Mouse (Mus musculus): Measurements from ENCODE around the gene Zbed5.
A peak's percentile ranks its signal among the peaks of the same experiment; 100 is the strongest.
"Not testable (repeated sequence)": the region's sequence is repeated elsewhere in the genome, so short reads cannot be mapped to it uniquely, and the experiment has no call there.

Gene Zbed5

DNA sequence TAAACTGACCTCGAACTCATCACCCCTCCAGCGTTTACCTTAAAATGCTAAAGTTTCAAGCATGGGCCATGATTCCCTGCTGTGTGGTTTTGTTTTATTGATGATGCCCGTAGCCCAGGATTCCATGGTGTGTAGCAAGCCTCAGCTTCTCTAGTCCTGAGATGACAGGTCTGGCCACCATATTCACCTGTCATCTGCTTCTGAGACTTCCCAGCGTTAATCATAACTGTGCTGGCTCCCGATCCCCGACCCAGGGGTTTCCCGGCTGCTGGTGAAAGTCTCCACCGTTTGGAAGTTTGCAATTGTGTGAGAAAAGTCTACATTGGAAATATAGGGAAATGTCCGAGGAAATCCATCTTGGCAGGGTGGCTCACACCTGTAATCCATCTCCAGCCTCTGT lies 13.6 kb downstream of the Zbed5 start:
- DNase-seq: no peak

DNA sequence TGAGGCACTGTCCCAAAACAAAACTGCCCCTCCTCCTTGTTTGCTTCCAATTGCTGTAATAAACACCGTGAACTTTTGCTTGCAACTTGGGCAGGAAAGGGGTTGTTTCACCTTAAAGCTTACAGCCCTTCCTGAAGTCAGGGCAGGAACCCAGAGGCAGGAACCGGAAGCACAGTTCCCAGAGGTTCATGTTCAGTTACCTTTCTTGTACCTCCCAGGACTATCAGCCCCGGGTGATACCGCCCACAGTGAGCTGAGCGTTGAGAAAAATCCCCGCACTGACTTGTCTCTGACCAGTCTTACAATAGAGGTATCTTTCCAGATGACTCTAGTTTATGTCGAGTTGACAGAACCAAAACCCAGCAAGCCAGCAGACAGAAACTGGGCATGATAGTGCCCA lies 14.1 kb downstream of the Zbed5 start:
- DNase-seq: no peak

DNA sequence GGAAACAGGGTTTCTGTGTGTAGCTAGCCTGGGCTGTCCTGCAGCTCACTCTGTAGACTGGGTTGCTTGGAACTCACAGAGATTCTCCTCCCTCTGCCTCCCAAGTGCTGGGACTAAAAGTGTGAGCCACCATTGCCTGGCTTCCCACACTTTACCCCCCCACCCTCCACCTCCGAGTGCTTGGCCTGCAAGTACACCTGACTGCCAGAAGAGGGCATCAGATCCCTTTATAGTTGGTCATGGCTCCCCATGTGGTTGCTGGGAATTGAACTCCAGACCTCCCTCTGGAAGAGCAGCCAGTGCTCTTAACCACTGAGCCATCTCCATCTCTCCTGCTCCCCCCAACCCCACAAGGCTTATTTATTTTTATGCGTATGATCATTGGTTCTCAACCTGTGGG lies 18.5 kb downstream of the Zbed5 start:
- peak; percentile 49 for DNase-seq

DNA sequence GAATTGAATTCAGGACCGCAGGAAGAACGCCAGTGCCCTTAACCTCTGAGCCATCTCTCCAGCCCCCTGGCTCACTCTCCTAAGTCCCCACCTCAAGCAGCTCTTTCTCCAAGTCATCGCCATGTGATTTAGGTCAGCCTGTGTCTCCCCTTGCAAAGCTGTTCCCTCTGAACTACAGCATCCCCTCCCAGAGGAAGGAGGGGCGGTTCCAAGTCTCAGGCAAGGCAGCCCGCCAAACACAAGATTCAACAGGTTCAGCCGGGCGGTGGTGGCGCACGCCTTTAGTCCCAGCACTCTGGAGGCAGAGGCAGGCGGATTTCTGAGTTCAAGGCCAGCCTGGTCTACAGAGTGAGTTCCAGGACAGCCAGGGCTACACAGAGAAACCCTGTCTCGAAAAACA lies 20.0 kb downstream of the Zbed5 start:
- not testable (repeated sequence) for DNase-seq

DNA sequence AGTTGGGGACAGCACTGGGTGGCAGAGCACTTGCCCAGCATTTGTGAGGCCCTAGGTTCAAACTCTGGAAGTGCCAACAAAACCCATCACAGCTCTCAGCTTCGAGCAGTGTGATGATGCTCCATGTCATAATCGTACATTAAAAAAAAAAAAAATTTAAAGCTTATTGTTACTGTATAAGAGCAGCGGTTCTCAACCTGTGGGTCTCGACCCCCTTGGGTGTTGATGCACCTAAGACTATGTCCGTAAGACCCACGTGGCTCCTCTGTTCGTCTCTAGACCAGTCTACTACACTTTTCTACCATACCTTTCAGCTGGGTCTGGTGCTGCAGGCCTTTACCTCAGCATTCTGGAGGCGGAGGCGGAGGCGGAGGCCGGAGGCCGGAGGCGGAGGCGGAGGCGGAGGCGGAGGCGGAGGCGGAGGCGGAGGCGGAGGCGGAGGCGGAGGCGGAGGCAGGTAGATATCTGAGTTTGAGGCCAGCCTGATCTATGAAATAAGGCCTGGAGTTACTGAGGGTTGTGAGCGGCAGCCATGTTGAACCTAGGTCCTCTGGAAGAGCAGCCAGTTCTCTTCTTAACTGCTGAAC lies 22.6 kb downstream of the Zbed5 start:
- DNase-seq: no peak

DNA sequence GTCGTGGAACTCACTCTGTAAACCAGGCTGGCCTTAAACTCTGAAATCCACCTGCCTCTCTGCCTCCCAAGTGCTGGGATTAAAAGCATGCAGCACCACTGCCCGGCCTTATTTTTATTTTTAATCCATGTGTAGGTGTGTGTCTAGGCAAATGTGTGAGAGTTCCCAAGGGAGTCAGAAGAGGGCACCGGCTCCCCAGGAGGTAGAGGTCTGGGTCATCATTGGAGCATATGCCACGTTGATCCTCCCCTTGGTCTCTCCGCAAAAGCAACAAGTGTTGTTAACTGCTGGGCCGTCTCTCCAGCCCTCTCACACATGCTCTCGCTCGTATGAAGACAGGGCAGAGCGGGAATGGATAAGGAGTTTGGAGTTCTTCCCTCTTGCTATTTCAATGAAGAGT lies 23.2 kb downstream of the Zbed5 start:
- DNase-seq: no peak

DNA sequence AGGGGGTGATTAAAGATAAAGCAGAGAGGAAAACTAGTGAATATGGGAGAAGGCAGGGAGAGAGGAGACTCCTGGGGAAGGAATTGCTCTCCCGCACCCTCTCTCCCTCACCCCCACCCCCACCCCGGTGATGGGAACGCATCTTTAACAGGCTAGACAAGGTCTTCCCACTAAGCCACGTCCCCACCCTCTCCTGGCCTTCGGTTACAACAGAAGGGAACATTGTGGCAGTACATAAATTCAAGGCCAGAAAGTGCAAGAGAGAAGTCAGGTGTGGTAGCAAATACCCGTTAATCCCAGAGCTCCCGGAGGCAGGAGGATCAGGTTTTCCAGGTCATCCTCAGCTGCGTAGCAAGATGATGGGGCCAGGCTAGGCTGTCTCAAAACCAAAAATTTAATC lies 23.8 kb downstream of the Zbed5 start:
- no peak for DNase-seq

DNA sequence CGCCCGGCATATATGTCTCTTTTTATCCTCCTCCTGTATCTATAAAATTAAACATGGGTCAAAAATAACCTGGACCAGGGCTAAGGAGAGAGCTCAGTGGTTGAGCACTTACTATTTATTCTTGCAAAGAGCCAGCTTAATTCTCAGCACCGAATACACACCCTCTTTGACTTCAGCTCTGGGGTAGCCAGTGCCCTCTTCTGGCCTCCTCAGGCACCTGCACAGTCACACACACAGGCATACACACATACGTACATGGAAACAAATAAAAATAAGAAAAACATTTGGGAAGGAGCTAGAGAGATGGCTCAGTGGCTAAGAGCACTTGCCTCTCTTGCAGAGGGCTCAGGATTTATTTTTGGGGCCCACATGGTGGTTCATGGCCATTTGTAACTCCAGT lies 26.4 kb downstream of the Zbed5 start:
- no peak for DNase-seq

DNA sequence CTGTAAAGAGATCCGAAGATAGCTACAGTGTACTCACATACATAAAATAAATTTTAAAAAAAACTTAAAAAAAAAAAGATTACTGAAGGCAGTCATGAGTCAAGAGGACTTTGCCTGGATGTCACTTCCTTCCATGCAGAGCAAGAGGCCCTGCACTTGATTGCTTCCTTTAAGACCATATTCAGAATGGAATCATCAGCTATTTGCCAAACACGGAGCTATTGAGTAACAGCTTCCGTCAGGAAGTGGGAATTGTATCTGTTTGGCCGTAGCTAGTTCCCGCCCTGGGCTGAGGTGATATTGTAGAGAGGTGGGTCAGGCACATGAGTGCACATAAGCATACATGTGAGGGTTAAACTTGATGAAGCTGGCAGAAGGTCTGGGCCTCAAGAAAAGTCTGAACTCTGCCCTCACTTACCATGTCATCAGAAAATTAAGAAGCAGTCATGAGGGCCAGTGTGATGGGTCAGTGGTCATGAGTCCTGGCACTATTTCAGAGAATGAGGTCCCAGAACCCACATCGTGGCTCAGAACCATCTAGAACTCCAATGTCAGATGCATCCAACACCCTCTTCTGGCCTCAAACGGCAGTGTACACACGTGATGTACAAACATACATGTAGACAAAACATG lies 29.4 kb downstream of the Zbed5 start:
- DNase-seq: peak; percentile 77

DNA sequence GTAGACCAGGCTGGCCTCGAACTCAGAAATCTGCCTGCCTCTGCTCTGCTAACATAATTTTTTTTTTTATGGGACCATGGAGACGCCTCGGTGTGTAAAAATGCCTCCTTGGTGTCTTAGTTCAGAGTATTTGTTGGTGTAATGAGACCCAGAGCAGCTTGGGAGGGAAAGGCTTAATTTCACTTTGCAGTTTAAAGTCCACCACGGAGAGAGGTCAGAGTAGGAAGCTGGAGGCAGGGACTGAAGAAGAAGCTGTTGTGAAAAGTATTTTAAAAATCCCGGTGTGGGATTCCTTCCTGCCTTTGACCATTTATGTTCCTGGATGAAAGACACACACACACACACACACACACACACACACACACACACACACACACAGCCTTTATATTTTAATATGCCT lies 30.4 kb downstream of the Zbed5 start:
- DNase-seq: peak; percentile 75

DNA sequence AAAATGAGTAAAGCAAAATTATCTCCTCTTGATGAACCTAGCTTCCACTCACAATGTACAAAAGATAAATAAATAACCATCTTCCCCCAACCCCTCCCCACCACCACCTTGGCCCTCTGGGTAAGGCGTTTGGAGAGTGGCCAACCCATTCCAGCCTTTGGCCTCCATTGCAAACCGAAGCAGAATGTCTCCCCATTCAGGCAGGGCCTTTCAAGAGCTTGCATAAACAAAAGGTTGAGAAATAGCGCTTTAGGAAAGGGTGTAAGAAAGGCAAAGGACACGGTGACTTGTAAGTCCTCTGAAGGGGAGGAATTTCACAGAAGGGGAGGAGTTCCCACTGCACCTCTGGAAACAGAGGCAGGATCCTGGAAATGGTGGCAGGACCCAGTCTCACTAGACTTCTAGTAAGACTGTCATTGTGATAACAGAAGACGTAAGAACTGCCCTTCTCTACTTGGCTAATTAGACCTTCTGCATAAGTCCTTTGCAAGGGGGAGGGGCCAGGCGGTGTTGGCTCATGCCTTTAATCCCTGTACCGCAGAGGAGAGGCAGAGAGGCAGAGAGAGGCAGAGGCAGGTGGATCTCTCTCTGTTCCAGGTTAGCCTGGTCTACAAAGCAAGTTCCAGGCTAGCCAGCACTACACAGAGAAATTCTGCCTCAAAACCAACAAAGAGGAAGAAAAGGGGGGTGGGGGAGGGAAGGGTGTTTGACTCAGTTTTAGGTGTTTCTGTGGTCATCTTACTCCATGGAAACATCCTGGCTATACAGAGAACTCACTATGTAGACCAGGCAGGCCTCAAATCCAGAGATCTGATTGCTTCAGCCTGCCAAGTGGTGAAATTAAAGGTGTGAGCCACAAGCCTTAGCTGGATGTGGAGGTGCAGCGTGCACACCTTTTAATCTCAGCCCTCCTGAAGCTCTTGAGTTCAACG lies 34.7 kb downstream of the Zbed5 start:
- DNase-seq: peak; percentile 82

DNA sequence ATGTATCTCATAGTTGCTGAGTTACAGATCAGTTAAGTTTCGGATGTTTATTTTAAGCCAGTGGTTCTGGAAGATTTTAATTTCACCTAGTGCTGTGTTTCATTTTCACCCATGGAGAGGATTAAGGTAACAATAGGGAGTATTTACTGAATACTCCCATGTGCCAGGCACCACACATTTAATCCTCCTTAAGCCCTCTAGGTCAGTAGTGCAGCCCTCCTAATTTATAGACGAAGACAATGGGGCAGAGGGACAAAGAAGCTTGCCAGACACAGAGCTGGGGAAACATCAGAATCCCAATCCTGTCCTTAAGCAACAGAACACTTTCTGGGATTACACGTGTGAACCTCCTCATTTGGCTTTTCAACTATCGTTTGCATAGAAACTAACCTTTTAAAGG lies 41.4 kb downstream of the Zbed5 start:
- no peak for DNase-seq

DNA sequence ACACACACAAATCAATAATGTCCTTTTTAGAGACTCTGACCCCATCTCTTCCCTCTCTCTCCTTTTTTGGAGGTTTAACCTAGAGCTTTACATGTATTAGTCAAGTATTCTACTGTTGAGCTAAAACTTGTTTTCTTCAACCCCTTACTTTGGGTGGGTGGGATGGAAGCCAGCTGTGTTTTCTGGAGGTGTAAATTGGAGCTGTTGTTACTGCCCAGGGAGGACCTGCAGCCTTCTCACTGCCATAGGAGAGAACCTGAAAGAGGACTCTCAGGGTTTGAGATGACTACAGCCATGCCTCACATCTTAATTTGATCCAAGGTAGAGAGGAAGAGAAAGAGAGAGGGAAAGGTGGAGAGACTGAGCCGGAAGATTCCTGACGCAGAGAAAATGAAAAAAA lies 44.8 kb downstream of the Zbed5 start:
- DNase-seq: peak; percentile 18

DNA sequence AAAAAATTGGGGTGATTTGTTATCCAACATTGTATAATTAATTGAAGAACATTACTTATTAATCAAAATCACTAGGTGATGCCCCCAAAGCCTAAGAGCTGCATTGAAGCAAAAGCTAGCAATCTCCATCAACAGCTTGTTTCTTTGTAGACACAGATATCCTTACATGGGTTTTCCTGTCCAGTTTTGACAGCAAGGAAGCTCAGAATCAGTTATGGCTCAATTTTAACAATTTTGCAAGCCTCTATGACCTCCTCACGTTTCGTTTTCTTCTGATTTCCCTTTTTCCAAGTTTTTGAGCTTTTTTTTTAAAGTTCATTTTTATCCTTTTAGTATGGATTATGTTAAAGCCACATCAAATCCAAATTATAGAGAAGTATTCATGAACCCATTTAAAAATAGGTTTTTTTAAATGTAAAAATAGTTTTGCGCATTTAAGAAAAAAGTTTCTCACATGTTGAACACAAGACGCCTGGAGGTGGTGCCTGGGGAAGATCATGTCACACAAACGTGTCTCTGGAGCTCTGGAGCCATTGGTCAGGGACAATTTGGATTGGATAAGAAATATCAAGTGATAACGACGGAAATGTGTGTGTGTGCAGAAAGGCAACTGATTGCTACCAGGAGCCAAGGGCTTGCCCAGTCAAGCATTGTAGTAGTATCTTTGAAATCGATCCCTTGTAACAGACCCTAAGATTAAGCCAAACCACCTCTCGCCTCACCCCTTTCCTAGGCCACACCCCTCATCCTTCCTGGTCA lies 45.4 kb downstream of the Zbed5 start:
- no peak for DNase-seq

DNA sequence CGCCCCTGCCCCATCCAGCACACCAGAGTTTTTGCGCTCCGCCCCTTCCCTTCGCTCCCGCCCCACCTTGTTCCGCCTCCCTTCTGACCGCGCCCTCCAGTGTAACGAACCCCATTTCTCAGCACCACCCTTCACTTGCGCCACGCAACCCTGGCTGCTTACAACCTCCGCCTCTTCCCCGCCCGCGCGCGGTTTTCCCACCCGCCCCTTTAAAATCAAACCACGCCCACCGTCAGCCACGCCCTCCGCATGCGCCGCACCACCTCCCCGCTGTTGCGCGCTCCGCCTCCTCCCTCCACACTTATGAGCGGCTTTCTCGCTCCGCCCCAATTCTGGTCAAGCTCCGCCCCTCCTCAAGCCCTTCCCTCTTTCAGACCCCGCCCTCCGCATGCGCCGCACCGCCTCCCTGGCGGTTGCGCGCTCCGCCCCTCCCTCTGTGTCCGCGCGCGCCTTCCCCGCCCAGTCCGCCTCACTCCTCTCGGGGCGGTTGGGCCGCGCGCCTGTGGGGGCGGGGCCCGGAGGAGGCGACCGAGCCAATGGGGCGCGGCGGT lies 46.0 kb downstream of the Zbed5 start, which contains the start of gene Vkorc1l1:
Gene Vkorc1l1, plus strand, starts transcription at position 476 of the 551 bp plus-strand sequence.
- DNase-seq: peak; percentile 99

DNA sequence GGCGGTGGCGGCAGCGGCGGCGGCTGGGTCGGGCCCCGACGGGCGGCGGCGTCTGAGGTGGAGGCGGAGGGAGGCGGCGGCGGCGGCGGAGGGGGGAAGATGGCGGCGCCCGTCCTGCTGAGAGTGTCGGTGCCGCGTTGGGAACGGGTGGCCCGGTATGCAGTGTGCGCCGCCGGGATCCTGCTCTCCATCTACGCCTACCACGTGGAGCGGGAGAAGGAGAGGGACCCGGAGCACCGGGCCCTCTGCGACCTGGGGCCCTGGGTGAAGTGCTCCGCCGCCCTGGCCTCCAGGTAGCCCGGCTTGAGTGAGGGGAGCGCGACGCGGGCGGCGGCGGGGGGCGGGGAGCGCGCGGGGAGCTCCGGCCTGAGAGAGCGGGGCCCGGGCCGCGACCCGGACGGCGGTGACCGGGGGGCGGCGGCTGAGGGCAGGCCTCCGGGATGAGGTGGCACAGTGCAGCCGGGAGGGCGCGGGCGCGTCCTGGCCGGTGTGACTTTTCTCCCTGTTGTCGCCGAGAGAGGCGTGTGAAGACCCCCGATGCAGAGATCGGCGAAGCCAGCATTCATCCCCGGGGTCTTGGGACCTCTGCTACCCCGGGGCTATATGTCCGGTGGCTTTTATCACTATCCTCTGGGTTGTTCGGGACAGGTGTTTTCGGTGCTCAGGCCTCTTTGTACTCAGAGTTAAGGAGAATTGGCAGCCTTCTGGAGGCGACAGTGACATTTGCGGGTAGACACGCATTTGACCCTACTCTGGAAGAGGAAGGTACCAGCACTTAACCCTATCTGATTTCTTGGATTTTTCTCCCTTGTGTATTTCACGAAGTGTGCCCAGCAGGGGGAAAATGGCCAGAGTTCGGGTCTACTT lies 46.8 kb downstream of the Zbed5 start:
- DNase-seq: peak; percentile 47

DNA sequence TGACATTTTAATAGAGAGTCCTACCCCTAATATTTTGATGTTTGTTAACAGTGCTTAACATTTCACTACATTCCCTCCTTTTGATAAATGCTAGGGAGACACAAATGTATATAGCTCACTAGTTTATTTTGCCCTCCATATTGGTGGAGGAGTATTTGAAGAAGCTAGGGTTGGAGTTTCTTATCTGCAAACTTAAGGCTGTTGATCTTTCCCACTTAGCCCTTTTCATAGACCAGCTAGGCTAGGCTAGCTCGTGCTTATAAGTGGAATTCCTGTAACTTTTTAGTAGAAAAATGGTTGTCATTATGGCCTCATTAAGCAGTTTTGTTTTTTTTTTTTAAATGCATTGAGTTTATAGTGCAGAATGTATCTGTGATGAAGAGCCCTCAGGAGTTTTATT lies 47.9 kb downstream of the Zbed5 start:
- no peak for DNase-seq

DNA sequence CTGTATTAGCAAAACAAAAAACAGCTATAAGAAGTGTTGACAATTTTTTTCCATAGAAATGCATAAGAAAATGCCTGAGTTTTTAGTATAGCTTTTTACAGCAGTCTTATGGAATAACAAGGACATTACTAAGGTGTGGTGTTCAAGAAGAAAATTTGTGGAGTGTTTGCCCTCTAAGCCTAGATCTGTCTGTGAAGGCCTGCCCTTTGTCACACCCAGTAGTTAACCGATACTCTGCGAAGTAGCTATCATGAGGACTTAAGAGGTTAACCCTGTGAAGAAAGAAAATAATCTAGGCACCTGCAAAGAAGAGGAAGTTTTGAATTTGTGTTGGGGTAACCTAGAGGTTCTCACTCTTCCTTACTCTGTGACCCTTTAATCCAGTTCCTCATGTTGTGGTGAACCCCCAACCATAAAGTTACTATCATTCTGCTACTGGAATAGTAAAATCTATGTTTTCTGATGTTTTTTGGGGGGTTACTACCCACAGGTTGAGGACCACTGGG lies 52.1 kb downstream of the Zbed5 start:
- DNase-seq: no peak

DNA sequence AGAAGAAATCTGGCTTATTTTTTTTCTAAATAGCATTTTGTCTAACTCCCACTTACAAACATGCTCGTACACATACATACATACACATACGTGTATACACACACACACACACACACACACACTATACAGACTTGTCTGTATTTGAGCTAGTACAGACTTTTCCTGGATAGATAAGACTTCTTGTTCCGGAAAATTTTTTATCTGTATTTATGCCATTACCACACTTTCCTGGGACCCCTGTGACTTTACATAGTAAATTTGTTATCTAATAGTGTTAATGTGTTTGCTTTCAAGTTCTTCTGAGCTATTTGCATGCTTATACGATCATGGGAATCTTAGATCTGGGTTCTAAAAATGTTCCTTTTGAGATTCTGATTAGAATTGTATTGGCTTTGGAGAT lies 56.6 kb downstream of the Zbed5 start:
- no peak for DNase-seq

All from kidney, adult 9 months (tissue).